Mouse (Mus musculus) erythroblast, adult 5-6 weeks (primary cell): ENCODE measurements around the gene Apba3. TPM values are rescaled to one million over a fixed set of nuclear protein-coding genes. Genes with fewer than 3 reads are reported as not detected.

ENCODE experiments used
- ATAC-seq: replicated peaks from 2 replicates; pipeline ENCODE4 v1.8.0; 2016; ENCODE audit warnings: moderate number of reproducible peaks, mild to moderate bottlenecking, moderate TSS enrichment, inconsistent platforms; ENCODE audit not compliant: poor library complexity, low FRiP score, severe bottlenecking
- total RNA-seq, 2 experiments: library from RNA; stranded (forward) in 1 of 2; stranded (reverse) in 1 of 2; fragments of 150-400 nt in 1 of 2; fragments of 200-764, 138-1000 nt in 1 of 2; gene quantifications; 2 replicates each; pipeline versions ENCODE4 v1.2.3 to v1.2.4; 2015 to 2017; ENCODE audit warnings: low replicate concordance in 2 of 2

Gene Apba3
- total RNA-seq, 2 experiments from 2014 or later = 4.4 to 10.8 TPM

DNA sequence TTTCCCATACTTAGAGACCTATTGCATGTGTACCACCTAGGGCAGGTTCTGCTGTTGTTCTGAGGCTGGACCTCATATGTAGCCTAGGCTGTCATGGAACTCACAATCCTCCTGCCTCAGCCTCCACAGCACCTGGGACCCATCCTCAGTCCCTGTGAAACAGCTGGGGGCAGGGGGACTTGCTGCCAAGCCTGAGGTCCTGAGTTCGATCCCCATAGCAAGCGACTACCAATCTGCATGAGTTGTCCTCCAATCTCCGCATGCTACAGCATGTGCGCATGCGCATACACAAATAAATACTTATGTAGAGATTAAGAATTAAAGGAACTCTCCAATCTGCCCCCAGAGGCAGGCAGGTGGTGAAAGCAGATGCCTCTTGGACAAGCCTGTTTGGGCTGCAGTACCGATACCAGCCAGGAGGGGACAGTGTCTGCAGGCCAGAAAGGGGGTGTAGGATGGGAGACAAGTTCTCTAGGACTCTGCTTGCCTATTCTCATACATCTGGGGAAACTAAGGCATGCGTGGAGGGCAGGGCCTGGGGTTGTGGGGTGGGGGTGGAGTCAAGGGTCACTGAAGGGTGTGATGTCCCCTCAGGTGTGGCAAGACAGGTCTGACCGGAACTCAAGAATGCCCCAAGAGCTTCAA, 20.9 kb downstream of the Apba3 start:
- no peak for ATAC-seq

DNA sequence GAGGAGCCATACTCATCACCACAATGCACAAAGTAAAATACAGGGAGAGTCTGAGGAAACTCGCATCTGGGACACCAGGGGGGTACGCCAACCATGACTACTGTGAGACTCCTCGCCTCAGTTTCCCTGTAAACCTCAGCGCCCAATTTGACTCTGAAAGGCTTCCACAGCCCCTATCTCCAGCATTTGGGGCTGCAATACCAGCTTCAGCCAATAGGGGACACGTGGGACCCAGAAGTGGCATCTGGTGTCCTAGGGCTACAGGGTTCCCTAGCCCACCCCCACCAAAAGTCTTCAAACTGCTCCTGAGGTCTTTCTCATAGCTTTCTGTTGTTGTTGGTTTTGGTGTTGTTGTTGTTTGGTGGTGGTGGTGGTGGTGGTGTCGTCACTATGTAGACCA, 21.8 kb downstream of the Apba3 start:
- no peak for ATAC-seq

DNA sequence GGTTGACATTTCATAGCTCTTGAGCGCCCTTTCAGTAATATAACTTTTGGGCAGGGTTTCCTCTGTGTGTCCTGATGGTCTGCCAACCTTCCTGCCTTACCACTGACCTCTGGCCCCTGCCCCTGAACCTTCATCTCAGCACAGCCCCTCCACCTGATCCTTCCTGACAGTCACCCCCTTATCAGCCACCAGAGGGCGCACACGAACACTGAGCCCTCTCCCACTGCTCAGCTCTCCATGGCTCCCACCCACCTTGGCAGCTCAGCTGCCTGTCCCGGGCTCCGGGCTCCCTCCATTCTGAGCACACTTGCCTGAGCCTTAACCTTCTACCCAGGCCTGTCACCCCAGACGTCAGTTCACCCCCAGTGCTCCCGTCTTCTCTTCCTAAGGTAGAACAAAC, 22.5 kb downstream of the Apba3 start:
- no peak for ATAC-seq

DNA sequence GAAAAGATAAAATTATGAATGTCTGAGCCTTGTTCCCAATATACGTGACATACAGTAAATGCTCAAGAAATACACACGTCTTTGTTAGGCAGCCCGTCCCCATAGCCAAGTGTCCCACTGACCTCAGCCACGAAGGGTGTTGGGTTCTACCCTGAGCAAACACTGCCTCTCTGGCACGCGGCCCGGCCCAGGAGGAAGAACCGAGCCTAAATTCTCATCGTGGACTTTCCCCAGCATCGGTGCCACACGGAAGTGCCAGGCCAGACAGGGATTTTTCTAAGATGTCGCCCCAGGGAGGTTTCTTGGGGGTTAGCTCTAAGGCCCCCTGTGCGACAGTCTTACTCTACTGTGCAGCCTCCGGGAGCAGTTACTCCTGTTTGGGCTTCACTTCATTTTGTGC, 23.1 kb downstream of the Apba3 start:
- no peak for ATAC-seq

DNA sequence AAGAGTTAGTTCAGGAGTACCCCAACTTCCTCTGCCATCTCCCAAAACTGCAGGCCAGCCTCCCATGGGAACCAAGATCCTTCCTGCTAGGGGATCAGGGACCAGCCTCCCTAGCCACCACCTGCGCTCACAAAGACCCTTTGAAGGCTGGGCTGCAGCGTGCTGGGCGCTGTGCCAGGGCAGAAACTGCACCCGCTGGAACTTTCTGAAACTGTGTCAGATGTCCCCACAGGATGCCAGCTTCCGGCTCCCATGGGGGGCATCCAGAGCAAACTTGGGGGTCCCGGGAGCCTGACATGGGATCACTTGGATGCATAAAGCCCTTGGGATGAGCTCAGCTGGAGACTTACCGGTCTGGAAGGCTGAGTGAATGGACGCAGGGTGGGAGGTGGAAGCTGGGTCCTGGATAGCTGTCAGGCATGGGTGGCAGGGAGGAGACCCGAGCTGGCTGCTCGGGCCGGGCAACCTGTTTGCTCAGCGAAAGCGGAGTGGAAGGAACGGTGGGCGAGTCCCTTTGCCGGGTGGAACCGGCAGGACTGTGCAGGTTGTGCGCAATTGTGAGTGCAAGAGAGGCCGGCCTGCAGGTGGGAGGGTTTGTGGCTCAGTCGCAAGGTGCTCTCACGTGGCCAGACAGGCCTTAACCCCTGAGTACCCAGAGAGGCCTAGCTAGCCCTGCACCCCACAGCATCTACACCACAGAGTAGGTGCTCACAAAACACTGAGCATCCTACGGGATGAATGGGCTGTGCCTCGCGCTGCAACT, 24.1 kb downstream of the Apba3 start:
- no peak for ATAC-seq

DNA sequence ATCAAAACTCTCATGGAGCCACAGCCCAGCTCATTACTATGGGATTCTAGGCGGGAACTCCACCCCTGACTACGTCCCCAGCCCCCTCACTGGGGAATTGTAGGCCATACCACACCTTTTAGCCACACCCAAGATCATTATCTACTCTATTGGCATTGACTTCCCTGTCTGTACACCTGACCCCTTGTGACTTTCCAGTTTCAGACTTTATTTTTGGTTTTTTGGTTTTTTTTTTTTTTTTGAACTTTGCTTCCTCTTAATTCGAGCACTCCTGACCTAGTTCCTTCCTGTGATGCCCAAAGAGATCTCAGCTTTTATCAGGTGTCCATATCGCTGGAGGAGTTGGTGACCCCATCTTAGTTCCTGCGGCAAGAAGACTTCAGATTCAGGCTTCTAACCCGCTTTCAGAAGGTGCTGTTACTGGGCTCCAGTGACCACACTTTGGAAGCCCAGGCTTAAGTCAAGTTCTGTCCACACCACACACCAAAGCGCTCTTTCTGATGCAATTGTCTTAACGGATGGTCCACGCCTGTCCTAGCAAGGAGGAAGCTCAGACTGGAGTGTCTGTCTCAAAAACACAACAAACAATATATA, 24.8 kb downstream of the Apba3 start, which contains the start of gene Tjp3:
Gene Tjp3 (minus strand): TSS at position 71 of the 594 bp plus-strand sequence.
- ATAC-seq = no peak

DNA sequence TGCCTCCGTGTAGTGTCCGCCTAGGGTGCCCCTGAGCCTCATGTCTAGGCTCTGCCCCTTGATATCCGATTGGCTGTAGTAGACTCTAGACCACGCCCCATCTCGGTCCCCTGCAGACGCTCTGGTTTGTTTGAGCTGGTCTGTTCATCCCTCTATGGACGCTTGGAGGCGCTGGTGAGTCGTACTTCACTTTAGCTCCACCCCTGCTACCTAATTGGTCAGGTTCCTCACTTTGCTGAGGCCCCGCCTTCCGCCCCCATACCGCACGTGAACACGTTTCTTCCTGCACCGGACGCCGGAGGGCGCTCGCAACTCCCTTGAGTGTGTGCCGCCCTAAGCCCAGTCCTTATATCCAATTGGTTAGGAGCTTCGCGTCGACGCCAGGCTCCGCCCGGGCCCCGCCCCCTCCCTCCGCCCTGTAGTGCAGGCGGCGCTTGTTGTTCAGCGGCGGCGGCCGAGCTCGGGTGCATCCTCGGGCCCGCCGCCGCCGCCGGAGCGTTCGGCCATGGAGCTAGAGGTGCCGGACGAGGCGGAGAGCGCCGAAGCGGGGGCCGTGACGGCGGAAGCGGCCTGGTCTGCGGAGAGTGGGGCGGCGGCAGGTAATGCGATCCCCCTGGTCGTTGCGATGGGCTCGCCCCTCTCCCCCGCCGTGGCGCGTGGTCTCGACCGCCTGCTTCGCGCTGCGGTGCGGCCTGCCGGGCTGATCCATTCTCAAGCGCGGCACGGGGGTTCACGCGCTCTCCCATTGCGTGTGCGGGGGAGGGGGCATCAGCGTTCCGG, 26.0 kb downstream of the Apba3 start, which contains the start of gene Pip5k1c:
Gene Pip5k1c (plus strand): TSS at position 410 of the 780 bp plus-strand sequence.
- ATAC-seq = peak; percentile 81

DNA sequence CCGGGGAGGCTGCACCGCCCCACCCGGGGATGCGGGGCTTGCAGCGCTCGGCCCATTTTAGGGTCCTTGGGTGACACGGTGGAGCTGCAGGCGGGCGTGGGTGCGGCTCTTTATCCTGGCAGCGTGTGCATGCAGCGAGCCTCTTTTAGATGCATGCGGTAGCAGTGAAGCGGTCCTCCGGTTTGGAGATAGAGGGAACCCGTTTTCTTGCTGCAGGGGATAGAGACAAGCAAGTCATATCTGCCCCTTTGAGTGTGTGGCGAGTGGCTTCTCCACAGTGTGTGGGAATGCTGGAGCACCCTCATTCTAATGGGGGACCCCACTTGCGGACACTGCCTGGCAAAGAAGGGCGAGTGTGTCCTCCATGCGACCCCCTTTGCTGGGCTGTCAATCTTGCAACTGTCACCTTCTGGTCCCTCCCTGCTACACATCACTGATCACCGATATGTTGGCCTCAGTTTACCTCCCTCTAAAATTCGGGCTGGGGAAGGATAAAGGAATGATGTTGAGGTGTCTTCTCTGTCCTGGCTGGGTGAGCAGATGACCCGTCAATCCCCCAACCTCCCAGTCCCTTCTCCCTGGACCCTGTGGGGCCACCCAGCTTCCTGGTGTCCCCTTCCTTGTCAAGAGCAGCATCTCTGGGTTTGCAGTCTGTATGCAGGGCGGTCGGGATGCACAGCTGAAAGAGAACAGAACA, 26.7 kb downstream of the Apba3 start:
- peak; percentile 12 for ATAC-seq

DNA sequence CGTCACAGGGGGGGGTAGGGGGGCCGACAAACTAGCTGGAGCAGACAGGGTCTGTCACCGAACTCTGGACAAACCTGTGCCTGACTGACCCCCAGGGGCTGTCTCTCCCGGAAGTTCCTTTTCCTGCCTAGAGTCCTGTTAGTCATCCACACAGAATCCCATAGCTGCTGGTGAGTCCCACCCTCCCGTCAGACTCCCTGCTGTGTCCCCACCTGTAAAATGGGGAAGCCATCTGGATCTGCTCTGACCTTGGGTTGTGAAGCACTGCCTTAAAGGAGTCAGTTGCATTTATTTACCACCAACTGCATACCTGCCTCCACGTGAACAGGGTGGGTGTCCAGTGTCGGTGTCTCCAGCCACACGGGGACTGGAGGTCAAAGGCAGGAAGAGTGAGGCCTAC, 27.7 kb downstream of the Apba3 start:
- ATAC-seq = no peak

DNA sequence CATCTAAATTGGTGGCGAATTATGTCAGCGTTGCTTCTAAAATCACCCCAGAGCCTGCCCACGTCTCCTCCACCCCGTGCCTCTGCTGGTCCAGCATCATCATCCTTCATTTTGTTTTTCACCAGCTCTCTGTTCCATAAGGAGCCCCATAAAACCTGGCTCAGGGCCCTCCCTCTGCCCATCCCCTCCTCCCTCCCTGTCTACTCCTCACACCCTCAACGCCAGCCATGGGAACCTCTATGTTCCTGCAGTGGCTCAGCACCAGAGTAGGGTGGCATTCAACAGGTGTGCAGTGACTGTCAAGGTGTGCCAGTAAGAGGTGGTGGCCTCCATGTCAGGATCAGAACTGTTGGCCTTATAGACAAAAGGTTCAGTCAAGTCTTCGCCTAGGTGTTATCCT, 28.4 kb downstream of the Apba3 start:
- no peak for ATAC-seq

DNA sequence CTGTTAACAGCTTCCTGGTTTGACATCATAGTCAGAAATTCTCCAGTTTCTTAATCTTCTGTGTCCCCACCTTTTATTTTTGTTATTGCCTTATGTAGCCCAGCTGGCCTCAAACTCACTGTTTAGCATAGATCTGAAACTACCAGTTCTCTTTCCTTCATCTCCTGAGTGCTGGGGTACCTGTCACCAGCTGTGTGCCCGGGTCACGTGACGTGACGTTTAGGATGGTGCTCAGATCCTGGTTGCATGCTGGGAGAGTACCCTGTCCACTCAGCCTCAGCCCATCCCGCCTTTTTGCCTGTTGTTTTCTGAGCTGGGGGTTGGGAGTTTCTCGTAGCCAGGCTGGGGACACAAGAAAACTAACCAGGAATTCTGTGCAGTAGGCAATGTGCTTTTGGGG, 30.5 kb downstream of the Apba3 start:
- no peak for ATAC-seq

DNA sequence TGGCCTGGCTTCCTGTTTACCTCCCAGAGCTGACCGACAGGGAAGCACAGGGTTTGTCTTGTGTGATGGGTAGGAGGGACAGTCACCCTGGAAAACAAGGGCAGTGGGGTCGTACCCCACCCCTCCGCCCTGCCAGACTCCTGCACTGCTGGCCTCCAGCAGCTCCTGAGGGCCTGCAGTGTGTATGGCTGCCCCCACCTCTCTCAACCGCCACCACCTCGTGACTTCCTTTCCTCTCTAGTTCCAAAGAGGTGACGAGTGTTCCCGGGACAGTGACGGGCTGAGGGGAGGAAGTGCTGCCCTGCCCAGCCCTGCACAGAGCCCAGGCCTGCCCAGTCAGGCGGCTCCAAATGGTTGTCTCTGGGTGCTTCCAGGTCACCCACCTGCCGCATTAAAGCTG, 31.1 kb downstream of the Apba3 start:
- no peak for ATAC-seq

DNA sequence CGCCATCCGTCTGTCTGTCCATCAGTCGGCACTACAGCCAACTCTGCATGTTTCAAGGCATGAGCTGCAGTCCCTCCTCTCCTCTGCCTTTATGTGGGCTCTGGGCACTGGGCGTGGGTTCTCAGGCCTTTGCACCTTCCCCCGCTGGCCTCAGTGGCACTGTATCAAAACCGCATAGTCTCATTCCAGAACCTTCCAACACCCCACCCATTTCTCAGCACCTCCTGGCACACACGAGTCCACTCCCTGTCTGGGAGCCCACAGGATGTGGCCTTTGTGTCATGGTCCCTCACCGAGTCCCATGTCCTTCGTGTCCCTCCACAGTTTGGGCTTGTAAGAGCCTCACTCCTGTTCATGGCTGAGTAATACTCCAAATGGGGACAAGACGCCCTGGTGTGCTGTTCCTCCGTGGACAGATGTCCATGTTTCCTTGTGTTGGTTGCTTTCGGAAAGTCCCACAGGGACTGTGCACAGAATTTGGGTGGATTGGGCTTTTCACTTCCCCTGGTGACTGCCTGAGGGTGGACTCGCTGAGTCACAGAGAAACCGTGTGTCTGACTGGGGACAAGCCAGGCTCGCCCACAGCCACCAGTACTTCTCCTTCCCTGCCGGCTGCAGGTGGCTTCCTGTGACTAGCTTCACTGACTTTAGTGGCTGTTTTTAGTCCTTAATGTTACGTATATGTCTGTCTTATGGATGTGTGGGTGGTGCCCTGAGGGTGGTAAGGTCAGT, 31.8 kb downstream of the Apba3 start:
- ATAC-seq = no peak

DNA sequence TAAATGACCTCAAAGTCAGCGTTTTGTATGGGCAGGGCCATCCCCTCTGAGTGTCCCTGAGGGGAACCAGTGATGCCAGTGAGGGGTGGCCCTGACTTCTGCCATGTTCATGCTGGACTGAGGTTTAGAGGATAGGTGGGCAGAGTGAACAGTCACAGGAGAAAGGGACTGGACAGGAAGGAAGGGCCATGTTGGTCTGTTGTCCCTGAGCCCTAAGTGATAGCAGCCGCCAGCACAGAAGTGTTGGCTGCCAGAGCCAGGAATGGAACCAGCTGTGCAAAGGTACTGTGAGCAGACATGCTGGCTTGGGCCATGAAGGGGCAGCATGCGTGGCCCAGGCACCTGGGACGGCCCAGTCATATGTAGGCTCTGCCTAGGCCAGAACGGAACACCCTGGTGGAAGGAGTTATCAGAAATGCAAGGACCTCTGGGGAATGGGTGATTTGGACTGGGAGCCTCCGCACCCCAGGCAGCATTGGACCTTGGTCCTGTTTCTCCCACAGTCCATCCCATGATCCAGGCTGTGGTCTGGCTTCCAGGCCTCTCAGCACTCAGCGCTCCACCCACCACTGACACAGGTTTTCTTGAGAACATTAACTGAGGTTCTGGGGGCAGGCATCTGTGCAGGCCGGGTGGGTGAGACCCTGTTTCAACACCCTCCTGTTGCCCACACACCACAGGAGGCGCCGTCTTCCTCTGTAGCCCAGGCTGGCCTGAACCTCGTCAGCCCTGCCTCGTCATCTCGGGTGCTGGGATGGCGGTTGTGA, 33.0 kb downstream of the Apba3 start:
- ATAC-seq = no peak

DNA sequence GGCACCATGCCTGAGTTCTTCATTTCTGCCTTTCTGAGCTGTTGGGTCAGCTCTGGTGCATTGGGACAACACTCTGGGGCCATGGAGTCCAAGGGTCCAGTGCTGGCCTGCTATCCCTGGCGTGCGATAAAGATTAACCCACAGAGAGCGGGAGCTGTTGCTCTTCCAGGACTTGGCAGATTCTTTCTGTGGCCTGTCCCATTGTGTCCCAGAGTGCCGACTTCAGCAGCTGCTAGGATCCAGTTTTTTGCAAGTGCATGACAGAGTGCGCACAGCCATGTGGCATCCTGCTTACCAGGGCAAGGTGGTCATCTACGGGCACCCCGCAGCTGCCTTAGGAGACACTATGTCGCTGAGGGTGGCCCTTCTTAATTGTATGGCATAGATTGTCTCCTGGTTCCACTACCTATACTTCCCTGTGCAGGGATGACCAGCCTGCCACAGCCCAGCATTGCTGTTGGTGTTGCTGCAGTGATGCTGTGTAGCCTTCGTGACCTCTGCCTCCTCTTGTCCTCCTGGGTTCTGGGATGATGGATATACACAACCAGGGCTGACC, 33.7 kb downstream of the Apba3 start:
- no peak for ATAC-seq

DNA sequence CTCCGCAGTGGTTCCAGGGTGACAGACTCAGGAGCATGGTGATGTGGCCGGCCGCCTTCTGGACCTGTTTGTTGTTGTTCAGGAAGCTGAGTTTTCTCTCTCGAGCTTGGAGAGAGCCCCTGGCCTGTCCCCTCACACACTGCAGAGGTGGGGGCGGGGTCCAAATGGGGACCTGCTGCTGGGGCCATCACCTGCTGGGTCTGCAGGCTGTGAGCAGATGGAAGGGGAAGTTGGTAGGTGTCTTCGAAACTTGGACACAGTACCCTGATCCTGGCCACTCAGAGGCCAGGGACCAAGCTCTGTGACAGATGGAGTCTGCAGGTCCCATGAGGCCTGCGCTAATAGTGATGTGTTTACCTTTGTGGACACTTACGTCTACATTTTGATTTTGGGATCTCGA, 34.6 kb downstream of the Apba3 start:
- no peak for ATAC-seq

DNA sequence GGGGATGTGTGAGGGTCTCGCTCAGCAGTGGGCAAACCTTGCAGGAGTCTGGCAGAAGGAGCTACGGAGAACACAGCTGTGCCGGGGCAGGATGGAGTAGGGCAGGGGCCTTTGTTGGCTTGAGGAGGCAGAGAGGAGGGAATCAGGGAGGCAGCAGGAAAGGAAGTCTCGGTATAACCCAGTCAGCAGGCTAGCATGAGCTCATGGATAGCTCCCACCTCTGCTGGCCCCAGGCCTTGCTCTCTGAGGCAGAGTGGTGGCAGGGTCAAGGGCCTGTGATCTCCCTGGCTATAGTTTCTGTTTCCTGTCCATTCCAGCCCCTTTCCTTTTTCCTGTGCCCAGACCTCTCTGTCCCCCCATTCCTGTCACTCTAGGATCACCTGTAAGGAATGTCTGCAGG, 35.5 kb downstream of the Apba3 start:
- ATAC-seq = no peak

DNA sequence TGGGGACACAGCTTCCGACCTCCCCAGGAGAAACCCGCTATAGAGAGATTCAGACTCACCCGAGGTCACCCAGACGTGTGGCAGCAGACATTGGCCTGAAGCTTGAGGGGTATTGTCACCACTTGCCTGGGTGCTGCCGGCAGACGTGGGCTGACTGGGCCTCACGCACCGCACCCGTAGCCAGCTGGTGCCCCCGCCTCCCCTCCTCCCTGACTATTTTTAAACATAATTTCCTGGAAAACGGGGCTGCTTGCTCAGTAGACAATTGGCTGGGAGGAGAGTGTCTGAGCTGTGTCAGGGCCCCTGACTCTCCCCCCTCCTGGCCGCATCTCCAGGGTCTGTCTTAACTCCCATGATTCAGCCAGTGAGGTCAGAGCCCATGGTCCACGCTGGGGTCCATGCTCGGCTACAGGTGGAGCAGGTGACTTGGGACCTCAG, 36.0 kb downstream of the Apba3 start:
- no peak for ATAC-seq
